Mouse (Mus musculus) embryonic fibroblast, embryonic 13.5 days (primary cell): Measurements from ENCODE around the gene Fbxo9.

Experiments
- CTCF ChIP-seq: IDR thresholded peaks from 2 replicates; pipeline ENCODE4 v1.5.1; 2011; ENCODE audit warnings: mild to moderate bottlenecking, control low read depth, low read length, moderate library complexity, borderline replicate concordance; ENCODE audit not compliant: insufficient read depth
- POLR2A ChIP-seq: IDR thresholded peaks from 2 replicates; pipeline ENCODE4 v1.6.1; 2011; ENCODE audit warnings: low read depth, mild to moderate bottlenecking, control low read depth, low read length, moderate library complexity

DNA sequence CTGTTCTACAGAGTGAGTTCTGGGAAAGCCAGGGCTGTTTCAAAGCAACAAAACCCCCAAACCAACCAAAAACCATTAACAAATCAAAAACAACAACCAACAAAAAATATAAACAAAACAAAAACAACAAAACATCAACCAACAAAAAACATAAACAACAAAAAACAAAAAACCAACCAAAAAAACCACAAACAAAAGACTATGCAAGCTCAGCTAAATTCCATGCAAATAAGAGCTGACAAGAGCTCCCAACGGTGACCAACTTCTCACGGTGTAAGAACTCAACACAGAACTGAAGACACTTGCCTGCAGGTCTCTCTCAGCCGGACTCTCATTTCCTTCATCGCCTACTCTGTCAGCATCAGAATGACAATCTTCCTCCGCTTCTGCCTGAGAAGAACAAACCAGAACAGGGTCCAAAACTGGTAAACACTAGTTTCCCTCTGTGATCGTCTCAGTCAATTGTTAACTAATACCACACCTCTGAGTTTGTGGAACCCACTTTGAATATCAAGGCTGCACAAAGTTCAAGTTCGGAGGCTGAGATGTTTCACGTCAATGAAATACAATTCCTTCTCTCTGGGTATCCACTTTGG lies 4.8 kb downstream of the Fbxo9 start:
- TF ChIP-seq CTCF = no peak
- TF ChIP-seq POLR2A = no peak
